Mouse (Mus musculus): ENCODE results near the gene Ndufaf8. TPM values are rescaled to one million over a fixed set of nuclear protein-coding genes. Genes with fewer than 3 reads are reported as not detected.

The Ndufaf8 gene
- polyA plus RNA-seq, 1 experiment from 2014 or later: 67.5 TPM

GRCm38 (mm10) chr11:120065291-120065690 is 33.4 kb upstream of the Ndufaf8 start:
- 30% methylated on average over 10 of the region's 10 CpGs for WGBS

GRCm38 (mm10) chr11:120067834-120068233 is 30.9 kb upstream of the Ndufaf8 start:
- WGBS: 58% methylated on average over 17 of the region's 17 CpGs

More at GRCm38 (mm10) chr11:120065291-120065690, 33.4 kb upstream of the Ndufaf8 start:
- Histone ChIP-seq H3K9me3 (no peaks in the 10 kb centered on the region), H3K27me3 (no peaks in the 10 kb centered on the region), H3K4me2 (no peak overlapping the region), H3K9ac (replicated peaks) (no peak overlapping the region; the same call in 1 of the 2 replicates), H3K4me1 (replicated peaks) (no peaks in the 10 kb centered on the region; the same call in 1 of the 2 replicates), H3K4me3 (replicated peaks) (no peak overlapping the region), H3K36me3 (peaks cover 76% of the 10 kb centered on the region), H3K27ac (no peak overlapping the region)
- no peak for ATAC-seq (ENCODE audit: insufficient number of reproducible peaks, insufficient read depth, low FRiP score, low TSS enrichment, low read depth)

GRCm38 (mm10) chr11:120069261-120069660 is 29.5 kb upstream of the Ndufaf8 start:
- H3K9me3 ChIP-seq: no peaks in the 10 kb centered on the region
- peaks cover 100% of the 10 kb centered on the region for H3K36me3 ChIP-seq
- H3K4me2 ChIP-seq: no peak overlapping the region
- H3K4me3 ChIP-seq (replicated peaks): no peak overlapping the region
- H3K9ac ChIP-seq (replicated peaks): no peak overlapping the region; the same call in 1 of the 2 replicates
- no peaks in the 10 kb centered on the region for H3K27me3 ChIP-seq
- no peak for ATAC-seq (ENCODE audit: insufficient number of reproducible peaks, insufficient read depth, low FRiP score, low TSS enrichment, low read depth)
- 35% methylated on average over 11 of the region's 11 CpGs for WGBS
- no peak overlapping the region for H3K27ac ChIP-seq
- H3K4me1 ChIP-seq (replicated peaks): no peaks in the 10 kb centered on the region; the same call in 1 of the 2 replicates

More at GRCm38 (mm10) chr11:120067834-120068233, 30.9 kb upstream of the Ndufaf8 start:
- Histone ChIP-seq H3K9me3 (no peaks in the 10 kb centered on the region), H3K4me2 (no peak overlapping the region), H3K36me3 (peaks cover 99% of the 10 kb centered on the region), H3K27me3 (no peaks in the 10 kb centered on the region), H3K4me3 (replicated peaks) (no peak overlapping the region), H3K27ac (no peak overlapping the region), H3K9ac (replicated peaks) (no peak overlapping the region), H3K4me1 (replicated peaks) (no peaks in the 10 kb centered on the region; the same call in 1 of the 2 replicates)
- ATAC-seq (ENCODE audit: insufficient number of reproducible peaks, insufficient read depth, low FRiP score, low TSS enrichment, low read depth): no peak

GRCm38 (mm10) chr11:120070286-120070930 is 28.3 kb upstream of the Ndufaf8 start:
- no peak overlapping the region for H3K27ac ChIP-seq
- no peak for ATAC-seq (ENCODE audit: insufficient number of reproducible peaks, insufficient read depth, low FRiP score, low TSS enrichment, low read depth)
- no peak overlapping the region for H3K4me2 ChIP-seq
- H3K9me3 ChIP-seq: no peaks in the 10 kb centered on the region
- peaks cover 100% of the 10 kb centered on the region for H3K36me3 ChIP-seq
- H3K4me1 ChIP-seq (replicated peaks): peaks cover 8% of the 10 kb centered on the region
- no peak overlapping the region for H3K9ac ChIP-seq (replicated peaks)
- 88% methylated on average over 27 of the region's 27 CpGs for WGBS
- no peaks in the 10 kb centered on the region for H3K27me3 ChIP-seq
- no peak overlapping the region for H3K4me3 ChIP-seq (replicated peaks)

GRCm38 (mm10) chr11:120071065-120071464 is 27.7 kb upstream of the Ndufaf8 start:
- Histone ChIP-seq H3K9me3 (no peaks in the 10 kb centered on the region), H3K4me3 (replicated peaks) (no peak overlapping the region), H3K36me3 (peaks cover 100% of the 10 kb centered on the region), H3K4me2 (no peak overlapping the region), H3K9ac (replicated peaks) (0 out of 2 replicates have a peak overlapping the region, but pooled peaks have one; percentile 23), H3K27me3 (no peaks in the 10 kb centered on the region), H3K4me1 (replicated peaks) (peaks cover 15% of the 10 kb centered on the region), H3K27ac (no peak overlapping the region)
- WGBS: 66% methylated on average over 12 of the region's 12 CpGs
- ATAC-seq (ENCODE audit: insufficient number of reproducible peaks, insufficient read depth, low FRiP score, low TSS enrichment, low read depth): no peak

- H3K27me3 ChIP-seq: no peaks in the 10 kb centered on the region
- H3K9me3 ChIP-seq: no peaks in the 10 kb centered on the region
- H3K9ac ChIP-seq (replicated peaks): no peak overlapping the region
- no peak overlapping the region for H3K4me2 ChIP-seq
- no peak overlapping the region for H3K27ac ChIP-seq
- H3K4me1 ChIP-seq (replicated peaks): peaks cover 16% of the 10 kb centered on the region
- H3K36me3 ChIP-seq: peaks cover 100% of the 10 kb centered on the region
- WGBS: 76% methylated on average over 7 of the region's 7 CpGs
- H3K4me3 ChIP-seq (replicated peaks): no peak overlapping the region
- no peak for ATAC-seq (ENCODE audit: insufficient number of reproducible peaks, insufficient read depth, low FRiP score, low TSS enrichment, low read depth)
These were observed 26.9 kb upstream of the Ndufaf8 start for GRCm38 (mm10) chr11:120071731-120072320.

- no peaks in the 10 kb centered on the region for H3K9me3 ChIP-seq
- H3K27ac ChIP-seq: no peak overlapping the region
- peaks cover 100% of the 10 kb centered on the region for H3K36me3 ChIP-seq
- no peak overlapping the region for H3K9ac ChIP-seq (replicated peaks)
- no peak for ATAC-seq (ENCODE audit: insufficient number of reproducible peaks, insufficient read depth, low FRiP score, low TSS enrichment, low read depth)
- 94% methylated on average over 9 of the region's 9 CpGs for WGBS
- no peaks in the 10 kb centered on the region for H3K27me3 ChIP-seq
- no peak overlapping the region for H3K4me2 ChIP-seq
- H3K4me1 ChIP-seq (replicated peaks): peaks cover 16% of the 10 kb centered on the region
- H3K4me3 ChIP-seq (replicated peaks): no peak overlapping the region
These were observed 25.6 kb upstream of the Ndufaf8 start for GRCm38 (mm10) chr11:120072986-120073647.

- H3K27me3 ChIP-seq: no peaks in the 10 kb centered on the region
- H3K4me3 ChIP-seq (replicated peaks): no peak overlapping the region
- ATAC-seq (ENCODE audit: insufficient number of reproducible peaks, insufficient read depth, low FRiP score, low TSS enrichment, low read depth): no peak
- no peak overlapping the region for H3K27ac ChIP-seq
- no peak overlapping the region for H3K4me2 ChIP-seq
- H3K4me1 ChIP-seq (replicated peaks): peaks cover 16% of the 10 kb centered on the region
- H3K9me3 ChIP-seq: no peaks in the 10 kb centered on the region
- no peak overlapping the region for H3K9ac ChIP-seq (replicated peaks)
- WGBS: 72% methylated on average over 3 of the region's 3 CpGs
- peaks cover 100% of the 10 kb centered on the region for H3K36me3 ChIP-seq
These were observed 22.5 kb upstream of the Ndufaf8 start for GRCm38 (mm10) chr11:120076191-120076590.

GRCm38 (mm10) chr11:120080282-120080681 is 18.4 kb upstream of the Ndufaf8 start:
- Histone ChIP-seq H3K27ac (no peak overlapping the region), H3K9me3 (no peaks in the 10 kb centered on the region), H3K4me1 (replicated peaks) (peaks cover 10% of the 10 kb centered on the region), H3K36me3 (peaks cover 88% of the 10 kb centered on the region), H3K4me3 (replicated peaks) (no peak overlapping the region), H3K9ac (replicated peaks) (no peak overlapping the region), H3K4me2 (no peak overlapping the region), H3K27me3 (no peaks in the 10 kb centered on the region)
- WGBS: 85% methylated on average over 6 of the region's 6 CpGs
- no peak for ATAC-seq (ENCODE audit: insufficient number of reproducible peaks, insufficient read depth, low FRiP score, low TSS enrichment, low read depth)

GRCm38 (mm10) chr11:120085891-120086627 is 12.7 kb upstream of the Ndufaf8 start:
- H3K36me3 ChIP-seq: peaks cover 45% of the 10 kb centered on the region
- H3K4me2 ChIP-seq: peak overlapping the region; percentile 70
- peaks cover 15% of the 10 kb centered on the region for H3K4me1 ChIP-seq (replicated peaks)
- WGBS: under 1% methylated on average over 25 of the region's 25 CpGs
- H3K27ac ChIP-seq: peak overlapping the region; percentile 89
- ATAC-seq (ENCODE audit: insufficient number of reproducible peaks, insufficient read depth, low FRiP score, low TSS enrichment, low read depth): peak; percentile 24; the same call in 1 of the 2 replicates
- peak overlapping the region; percentile 99 for H3K4me3 ChIP-seq (replicated peaks)
- H3K9ac ChIP-seq (replicated peaks): peak overlapping the region; percentile 96
- no peaks in the 10 kb centered on the region for H3K9me3 ChIP-seq
- H3K27me3 ChIP-seq: no peaks in the 10 kb centered on the region

All from limb, embryonic 12.5 days (tissue).